Mouse (Mus musculus) ES-Bruce4 (cell line): ENCODE measurements around the gene Chmp6.

Experiments used
- CTCF ChIP-seq: IDR thresholded peaks from one replicate; pipeline ENCODE4 v1.8.1; 2011; ENCODE audit warnings: low read depth, low read length
- EP300 ChIP-seq: IDR thresholded peaks from 2 replicates; pipeline ENCODE4 v1.6.1; 2011; ENCODE audit warnings: low read depth, low read length; ENCODE audit not compliant: insufficient read depth

GRCm38 (mm10) chr11:119873643-119874042 lies 39.6 kb upstream of the Chmp6 start:
- TF ChIP-seq CTCF: no peak
- TF ChIP-seq EP300: no peak
